Mouse (Mus musculus) hindbrain, embryonic 14.5 days (tissue): Measurements from ENCODE around the gene Enox1. TPM values are rescaled to one million over a fixed set of nuclear protein-coding genes. Genes with fewer than 3 reads are reported as not detected.

ENCODE experiments used
- ATAC-seq: fragments of 200-750 bp; cut with Nextera tagmentation; 2 replicates; pipeline ENCODE4 v1.8.0; 2017; ENCODE audit warnings: moderate number of reproducible peaks, mild to moderate bottlenecking, moderate TSS enrichment, moderate library complexity; ENCODE audit not compliant: low FRiP score
- DNase-seq: peaks from one replicate; pipeline ENCODE4 v3.0.0-alpha.2; 2015; ENCODE audit warnings: low spot score
- H3K27ac ChIP-seq: fragments of 300-500 bp; sonication (generic); 2 replicates; pipeline ENCODE4 v1.5.1; 2014; ENCODE audit warnings: mild to moderate bottlenecking, moderate library complexity
- H3K27me3 ChIP-seq: fragments of 300-500 bp; sonication (generic); 2 replicates; pipeline ENCODE4 v1.6.1; 2014; ENCODE audit warnings: mild to moderate bottlenecking, low read length, mixed read lengths; ENCODE audit not compliant: control insufficient read depth, insufficient read depth
- H3K36me3 ChIP-seq: fragments of 300-500 bp; sonication (generic); replicated peaks from 2 replicates; pipeline ENCODE4 v1.6.1; 2014; ENCODE audit not compliant: control insufficient read depth, insufficient read depth
- H3K4me1 ChIP-seq: fragments of 300-500 bp; sonication (generic); replicated peaks from 2 replicates; pipeline ENCODE4 v1.6.1; 2014; ENCODE audit warnings: antibody characterized with exemption, low read length, mixed read lengths; ENCODE audit not compliant: control insufficient read depth, insufficient read depth
- H3K4me2 ChIP-seq: fragments of 300-500 bp; sonication (generic); replicated peaks from 2 replicates; pipeline ENCODE4 v1.6.1; 2014; ENCODE audit warnings: mild to moderate bottlenecking, moderate library complexity
- H3K4me3 ChIP-seq: fragments of 300-500 bp; sonication (generic); replicated peaks from 2 replicates; pipeline ENCODE4 v1.5.1; 2014; ENCODE audit warnings: mild to moderate bottlenecking, low read length
- H3K9ac ChIP-seq: fragments of 300-500 bp; sonication (generic); 2 replicates; pipeline ENCODE4 v1.6.1; 2014
- H3K9me3 ChIP-seq: fragments of 300-500 bp; sonication (generic); 2 replicates; pipeline ENCODE4 v1.6.1; 2016; ENCODE audit warnings: low read length; ENCODE audit not compliant: control insufficient read depth
- WGBS: fragments of 180-500 bp; shearing (Covaris S2); extraction: QIAGEN DNeasy Blood & Tissue Kit; methylation state at CpG from one replicate; pipeline ENCODE4 v1.1.7; 2014; 5-methylcytosine and 5-hydroxymethylcytosine counted together
- polyA plus RNA-seq: library from polyadenylated mRNA; unstranded; fragments of >200 nt; fragmentation: Nextera tagmentation; extraction: Ambion mirVana; gene quantifications from 2 replicates; pipeline ENCODE4 v1.2.1, GENCODE M21; 2014

Gene Enox1
- polyA plus RNA-seq, 1 experiment from 2014 or later = 30.2 TPM

- Histone ChIP-seq H3K9ac (no peak overlapping the region), H3K4me1 (peaks cover 12% of the 10 kb centered on the region), H3K9me3 (no peaks in the 10 kb centered on the region), H3K36me3 (no peaks in the 10 kb centered on the region), H3K4me2 (no peak overlapping the region), H3K4me3 (no peak overlapping the region), H3K27me3 (no peaks in the 10 kb centered on the region), H3K27ac (no peak overlapping the region)
- no peak; the same call in 1 of the 2 replicates for ATAC-seq
- 58% methylated on average over 4 of the region's 4 CpGs for WGBS
- no peak for DNase-seq
Observed at GRCm38 (mm10) chr14:77621473-77622264, 465.1 kb downstream of the Enox1 start.

GRCm38 (mm10) chr14:77626557-77627507 is 470.3 kb downstream of the Enox1 start:
- Histone ChIP-seq H3K27ac (peak overlapping the region; percentile 61), H3K4me2 (no peak overlapping the region), H3K36me3 (no peaks in the 10 kb centered on the region), H3K4me1 (peaks cover 23% of the 10 kb centered on the region; the same call in 1 of the 2 replicates), H3K4me3 (no peak overlapping the region), H3K9me3 (no peaks in the 10 kb centered on the region), H3K9ac (peak overlapping the region; percentile 6; the same call in 1 of the 2 replicates), H3K27me3 (no peaks in the 10 kb centered on the region)
- 23% methylated on average over 12 of the region's 12 CpGs for WGBS
- DNase-seq (no peak), ATAC-seq (no peak)

GRCm38 (mm10) chr14:77632466-77633171 is 476.1 kb downstream of the Enox1 start:
- DNase-seq (peak; percentile 35), ATAC-seq (no peak)
- H3K4me3 ChIP-seq = no peak overlapping the region
- no peaks in the 10 kb centered on the region for H3K27me3 ChIP-seq
- H3K9ac ChIP-seq = no peak overlapping the region
- H3K27ac ChIP-seq = peak overlapping the region; percentile 39; the same call in 1 of the 2 replicates
- H3K36me3 ChIP-seq = no peaks in the 10 kb centered on the region
- 87% methylated on average over 10 of the region's 10 CpGs for WGBS
- no peaks in the 10 kb centered on the region for H3K9me3 ChIP-seq
- H3K4me1 ChIP-seq = peaks cover 28% of the 10 kb centered on the region
- no peak overlapping the region for H3K4me2 ChIP-seq

GRCm38 (mm10) chr14:77633172-77633542 is 476.6 kb downstream of the Enox1 start:
- Histone ChIP-seq H3K27ac (no peak overlapping the region), H3K9ac (no peak overlapping the region), H3K4me3 (no peak overlapping the region), H3K27me3 (no peaks in the 10 kb centered on the region), H3K4me1 (peaks cover 25% of the 10 kb centered on the region), H3K36me3 (no peaks in the 10 kb centered on the region), H3K9me3 (no peaks in the 10 kb centered on the region), H3K4me2 (no peak overlapping the region)
- WGBS = 72% methylated on average over 2 of the region's 2 CpGs
- no peak for ATAC-seq
- no peak for DNase-seq

GRCm38 (mm10) chr14:77636931-77637330 is 480.4 kb downstream of the Enox1 start:
- Histone ChIP-seq H3K4me1 (peaks cover 19% of the 10 kb centered on the region), H3K4me3 (no peak overlapping the region), H3K27ac (peak overlapping the region; percentile 38), H3K36me3 (no peaks in the 10 kb centered on the region), H3K9ac (no peak overlapping the region), H3K9me3 (no peaks in the 10 kb centered on the region), H3K4me2 (no peak overlapping the region), H3K27me3 (no peaks in the 10 kb centered on the region)
- DNase-seq = peak; percentile 44
- WGBS = 12% methylated on average over 6 of the region's 6 CpGs
- no peak for ATAC-seq

- no peak for DNase-seq
- no peak overlapping the region for H3K4me2 ChIP-seq
- ATAC-seq = no peak
- H3K4me3 ChIP-seq = no peak overlapping the region
- WGBS = 82% methylated on average over 3 of the region's 3 CpGs
- peaks cover 13% of the 10 kb centered on the region for H3K4me1 ChIP-seq
- H3K36me3 ChIP-seq = no peaks in the 10 kb centered on the region
- no peaks in the 10 kb centered on the region for H3K9me3 ChIP-seq
- H3K9ac ChIP-seq = no peak overlapping the region
- H3K27ac ChIP-seq = no peak overlapping the region
- H3K27me3 ChIP-seq = no peaks in the 10 kb centered on the region
Observed at GRCm38 (mm10) chr14:77638148-77638547, 481.6 kb downstream of the Enox1 start.

- Histone ChIP-seq H3K27me3 (no peaks in the 10 kb centered on the region), H3K4me2 (no peak overlapping the region), H3K9me3 (no peaks in the 10 kb centered on the region), H3K4me1 (peaks cover 13% of the 10 kb centered on the region), H3K27ac (no peak overlapping the region), H3K9ac (no peak overlapping the region), H3K36me3 (no peaks in the 10 kb centered on the region), H3K4me3 (no peak overlapping the region)
- 77% methylated on average over 3 of the region's 3 CpGs for WGBS
- DNase-seq (no peak), ATAC-seq (no peak)
Observed at GRCm38 (mm10) chr14:77638616-77639015, 482.1 kb downstream of the Enox1 start.

- 60% methylated on average over 2 of the region's 2 CpGs for whole genome bisulfite sequencing
- no peak for DNase-seq
- no peaks in the 10 kb centered on the region for H3K27me3 ChIP-seq
- no peak overlapping the region for H3K4me3 ChIP-seq
- no peaks in the 10 kb centered on the region for H3K36me3 ChIP-seq
- H3K9ac ChIP-seq = no peak overlapping the region
- H3K4me2 ChIP-seq = no peak overlapping the region
- ATAC-seq = peak; percentile 38; the same call in 1 of the 2 replicates
- no peaks in the 10 kb centered on the region for H3K9me3 ChIP-seq
- 0 out of 2 replicates have a peak overlapping the region, but pooled peaks have one; percentile 7 for H3K27ac ChIP-seq
- peaks cover 13% of the 10 kb centered on the region for H3K4me1 ChIP-seq
Observed at GRCm38 (mm10) chr14:77639586-77639985, 483.0 kb downstream of the Enox1 start.
